Mouse (Mus musculus): Measurements from ENCODE around the gene Gm49384.

DNA sequence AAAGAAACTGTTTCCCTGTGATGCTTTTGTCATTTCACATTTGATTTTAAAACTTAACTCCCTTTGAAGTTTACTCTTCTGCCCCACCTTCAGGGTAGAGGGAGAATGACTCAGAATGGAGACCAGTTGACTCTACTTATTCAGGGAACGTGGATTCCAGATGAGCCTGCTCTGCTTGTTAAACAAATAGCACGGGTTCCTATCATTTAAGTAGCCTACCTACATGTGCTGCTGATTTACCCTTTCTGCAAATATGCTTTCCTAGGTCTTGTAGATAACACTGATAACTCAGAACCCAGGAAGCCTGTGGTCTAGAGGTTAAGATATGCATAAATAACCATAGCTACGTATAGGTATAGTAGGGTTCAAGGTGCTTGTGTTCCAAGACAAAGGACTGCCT lies 39.2 kb downstream of the Gm49384 start:
- TF ChIP-seq CTCF (IDR thresholded peaks at IDR 0.05; ENCODE audit: extremely low read depth, insufficient read length, insufficient replicate concordance, low read depth, low read length), result no peak
- no peak for TF ChIP-seq POLR2A (IDR thresholded peaks at IDR 0.05; ENCODE audit: low read depth, low read length)

All from small intestine, adult 2 months (tissue).